ENCODE assay signal across 7 mouse cellular contexts in the genomic region with DNA sequence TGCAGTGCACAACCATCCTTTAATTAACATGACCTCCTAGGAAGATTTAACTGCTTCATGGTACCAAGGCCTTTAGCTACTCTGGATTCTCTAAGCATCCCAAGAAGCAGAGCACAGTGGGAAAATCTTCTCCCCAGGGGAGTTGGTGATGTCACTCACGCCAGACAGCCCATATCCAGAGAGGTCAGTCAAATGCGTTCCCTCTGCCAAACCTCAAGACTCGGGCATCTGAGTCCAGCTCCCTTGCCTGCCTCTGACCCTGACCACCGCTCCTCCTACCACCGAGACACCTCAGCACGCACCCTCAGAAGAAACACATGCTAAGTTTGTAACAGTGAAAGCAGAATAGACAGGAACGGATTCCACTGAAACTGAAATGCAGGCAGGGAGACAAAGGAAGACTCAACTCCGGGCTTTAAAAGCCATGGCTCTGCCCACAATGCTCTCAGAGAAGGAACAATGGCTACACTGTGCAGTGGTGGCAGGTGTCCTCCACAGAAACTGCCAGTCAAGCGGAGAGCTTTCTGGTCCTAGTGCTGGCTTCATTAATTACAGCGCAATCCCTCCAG.
DNase-seq lines count a peak whose midpoint lies in the region; TF ChIP-seq lines count a peak whose summit lies in the region.

No protein-coding gene starts in this region.

- no peak overlapping the region for H3K4me3 ChIP-seq in myocyte

- no peaks in the 10 kb centered on the region for H3K27me3 ChIP-seq in myocyte (ENCODE audit: control insufficient read depth, insufficient read depth, insufficient read length)

- peak overlapping the region; percentile 76 for H3K4me2 ChIP-seq in myocyte (ENCODE audit: low read depth)

- DNase-seq in left cerebral cortex, adult 11 months (ENCODE audit: low spot score), result peak; percentile 34
- DNase-seq in left cerebral cortex, postnatal 36 days (ENCODE audit: low spot score in 2 of 2), result no peak
- peak; percentile 46 for DNase-seq in embryo, embryonic 11 days
- peak; percentile 32 for DNase-seq in forelimb bud, embryonic 11.5 days (ENCODE audit: low read depth, low spot score)
- no peak for DNase-seq in urinary bladder, postnatal 25 days (ENCODE audit: low spot score)
- DNase-seq in spleen, adult 18-20 months, result no peak

- TF ChIP-seq POLR2A in myocyte (IDR thresholded peaks at IDR 0.05; ENCODE audit: insufficient read length, low read depth), result no peak

- peaks cover 72% of the 10 kb centered on the region for H3K79me2 ChIP-seq in myocyte (ENCODE audit: control insufficient read depth, insufficient read depth)

- intact Hi-C loops in left cerebral cortex, postnatal 36 days (cut with DNase I), result no loop called here

- no peaks in the 10 kb centered on the region for H3K36me3 ChIP-seq in myocyte (ENCODE audit: control insufficient read depth, insufficient read depth)

- no peak overlapping the region for H3ac ChIP-seq in myocyte (ENCODE audit: control insufficient read depth, insufficient read length)

TF ChIP-seq in myocyte, 11 proteins besides CTCF, POLR2A, EP300 and RAD21:
- TF ChIP-seq REST (IDR thresholded peaks at IDR 0.05; ENCODE audit: insufficient read depth, insufficient read length) (no peak), MYOG (IDR thresholded peaks at IDR 0.05; ENCODE audit: control insufficient read depth in 1 of 3, insufficient read depth in 1 of 3, insufficient read length in 2 of 3, low read depth in 2 of 3) (peak in 1 of 3 experiments; percentile 21), MYOD1 (IDR thresholded peaks at IDR 0.05; ENCODE audit: control insufficient read depth in 1 of 3, insufficient read length in 2 of 3, low read depth in 2 of 3) (peak; percentile 72 to 97 (median 95)), SRF (IDR thresholded peaks at IDR 0.05; ENCODE audit: control insufficient read depth, insufficient read length, low read depth) (no peak), TCF3 (IDR thresholded peaks at IDR 0.05; ENCODE audit: insufficient read length, low read depth) (peak; percentile 10), CEBPB (IDR thresholded peaks at IDR 0.05; ENCODE audit: insufficient read depth, poor library complexity, severe bottlenecking) (no peak), E2F4 (IDR thresholded peaks at IDR 0.05; ENCODE audit: insufficient read depth) (no peak), TCF12 (IDR thresholded peaks at IDR 0.05; ENCODE audit: insufficient read depth, poor library complexity, severe bottlenecking) (peak; percentile 38)

Comparison
In these comparisons a context has a peak if more than half of its experiments do, and no peak if none do; other contexts are left out.
1. DNase-seq: peak in left cerebral cortex, adult 11 months (single experiment), embryo, embryonic 11 days (single experiment) and forelimb bud, embryonic 11.5 days (single experiment); none in left cerebral cortex, postnatal 36 days (0 of 2), urinary bladder, postnatal 25 days (single experiment) and spleen, adult 18-20 months (0 of 2).